Mouse (Mus musculus) retina, postnatal 7 days (tissue): Measurements from ENCODE around the gene AW822073.
"Not testable (repeated sequence)": the region's sequence is repeated elsewhere in the genome, so short reads cannot be mapped to it uniquely, and the experiment has no call there.

ENCODE experiments used
- DNase-seq: peaks from one replicate; pipeline ENCODE4 v3.0.0-alpha.2; 2012; ENCODE audit warnings: low read depth, low spot score

The AW822073 gene

DNA sequence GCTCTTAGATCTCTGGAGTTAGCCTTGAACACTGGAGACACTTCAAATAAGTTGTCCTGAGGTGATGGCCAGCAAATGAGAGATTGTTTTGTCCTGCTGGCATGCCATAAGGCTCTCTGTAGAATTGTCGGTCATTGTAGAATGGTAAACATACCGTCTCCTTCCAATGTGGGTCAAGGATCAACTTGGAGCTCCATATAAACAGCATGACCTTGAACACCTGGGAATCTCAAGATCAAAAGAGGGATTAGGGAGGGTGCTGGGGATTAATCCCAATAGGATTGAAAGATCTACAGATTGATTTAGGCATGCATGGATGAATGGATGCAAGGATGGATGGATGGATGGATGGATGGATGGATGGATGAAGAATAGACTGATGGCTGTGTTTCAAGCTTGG lies 3.2 kb downstream of the AW822073 start:
- DNase-seq = not testable (repeated sequence)

GRCm38 (mm10) chr10:58220726-58221125 lies 4.0 kb downstream of the AW822073 start:
- DNase-seq = no peak

- no peak for DNase-seq
Measured at GRCm38 (mm10) chr10:58217366-58217765, 7.4 kb downstream of the AW822073 start.

DNA sequence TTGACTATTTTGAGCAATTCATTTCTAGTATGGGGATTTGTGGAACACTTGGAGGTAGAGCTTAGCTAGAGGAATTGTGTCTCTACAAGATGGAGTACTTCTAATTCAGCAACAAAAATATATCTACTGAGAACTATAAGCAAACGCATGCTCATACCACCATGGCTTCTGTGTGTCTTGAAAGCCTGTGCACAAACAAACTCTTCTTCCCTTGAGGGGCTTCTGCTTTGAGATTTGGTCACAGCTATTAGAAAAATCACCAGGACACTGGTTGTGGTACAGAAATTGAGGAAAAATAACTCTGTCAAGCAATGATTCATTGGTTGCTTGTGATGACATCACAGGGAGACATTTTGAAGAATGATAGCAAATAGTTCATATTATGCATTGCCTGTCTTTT lies 9.4 kb downstream of the AW822073 start:
- DNase-seq = no peak

DNA sequence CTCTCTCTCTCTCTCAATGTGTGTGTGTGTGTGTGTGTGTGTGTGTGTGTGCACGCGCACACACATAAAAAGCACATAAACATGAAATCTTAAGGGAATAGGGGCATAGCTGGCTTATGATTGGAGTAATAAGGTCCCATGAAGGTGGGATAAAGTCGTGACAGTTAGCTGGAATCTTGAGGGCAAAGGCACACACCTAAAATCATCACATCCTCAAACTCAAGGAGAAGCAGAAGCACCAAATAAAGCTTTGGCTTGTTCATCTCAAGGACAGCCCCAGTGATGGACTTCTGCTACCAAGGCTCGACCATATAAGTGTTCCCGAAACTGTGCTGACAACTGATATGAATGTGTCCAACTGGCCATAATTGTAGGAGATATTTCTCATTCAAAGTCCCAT lies 9.8 kb downstream of the AW822073 start:
- no peak for DNase-seq

GRCm38 (mm10) chr10:58214497-58214896 lies 10.2 kb downstream of the AW822073 start:
- DNase-seq = no peak

DNA sequence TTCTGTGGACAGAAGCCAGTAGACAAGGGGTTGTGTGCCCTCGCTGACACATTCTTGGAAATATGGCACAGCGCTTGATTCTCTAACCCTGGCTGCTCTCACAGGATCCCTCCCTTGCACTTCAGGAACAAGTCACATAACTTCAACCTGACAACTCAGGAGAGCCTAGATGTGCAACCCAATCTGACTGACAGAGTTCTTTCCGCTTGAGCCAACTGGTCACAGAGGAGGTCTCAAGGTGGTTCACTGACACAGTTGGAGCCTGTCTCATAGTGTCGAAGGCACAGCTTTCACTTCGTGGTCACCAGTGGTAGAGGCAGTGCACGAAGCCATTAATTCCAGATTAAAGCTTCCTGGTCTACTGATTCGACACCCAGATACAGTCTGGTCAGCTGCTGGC lies 12.5 kb downstream of the AW822073 start:
- no peak for DNase-seq

- DNase-seq = no peak
Measured at GRCm38 (mm10) chr10:58211213-58211612, 13.5 kb downstream of the AW822073 start.

GRCm38 (mm10) chr10:58210514-58210913 lies 14.2 kb downstream of the AW822073 start:
- DNase-seq = no peak

- no peak for DNase-seq
Measured at GRCm38 (mm10) chr10:58209710-58210467, 14.8 kb downstream of the AW822073 start.

GRCm38 (mm10) chr10:58206639-58207404 lies 17.9 kb downstream of the AW822073 start:
- DNase-seq = no peak

GRCm38 (mm10) chr10:58205986-58206385 lies 18.7 kb downstream of the AW822073 start:
- no peak for DNase-seq
